Mouse (Mus musculus): ENCODE measurements around the gene Cox6a1. TPM values are rescaled to one million over a fixed set of nuclear protein-coding genes. Genes with fewer than 3 reads are reported as not detected.

Gene Cox6a1
- total and polyA plus RNA-seq, 2 experiments, result 422 to 2,238 TPM

DNA sequence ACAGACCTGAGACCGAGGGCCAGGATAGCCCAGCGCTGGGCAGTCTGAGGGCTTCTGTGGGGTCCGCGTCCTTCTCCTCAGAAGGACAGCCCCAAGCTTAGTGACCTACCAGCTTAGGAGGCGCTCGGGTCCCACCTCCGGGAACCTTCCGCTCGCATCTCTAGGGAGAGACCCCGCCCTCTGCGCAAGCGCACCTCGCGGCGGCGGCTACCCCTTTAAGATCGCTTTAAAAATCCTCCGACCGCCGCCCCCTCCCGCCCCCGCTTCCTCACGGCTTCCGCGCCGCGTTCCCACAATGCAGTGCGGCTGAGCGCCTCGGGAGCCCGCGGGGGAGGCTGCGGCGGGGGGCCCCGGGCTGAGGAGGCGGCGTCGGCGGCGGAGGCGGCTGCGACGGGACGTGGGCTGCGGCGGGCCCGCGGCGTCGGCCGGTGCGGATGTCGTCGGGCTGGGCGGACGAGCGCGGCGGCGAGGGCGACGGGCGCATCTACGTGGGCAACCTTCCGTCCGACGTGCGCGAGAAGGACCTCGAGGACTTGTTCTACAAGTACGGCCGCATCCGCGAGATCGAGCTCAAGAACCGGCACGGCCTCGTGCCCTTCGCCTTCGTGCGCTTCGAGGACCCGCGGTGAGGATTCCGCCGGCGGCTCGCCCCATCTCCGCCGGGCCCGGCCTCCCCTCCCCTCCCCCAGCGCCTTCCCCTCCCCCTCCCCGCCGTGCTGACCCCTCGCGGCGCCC lies 21.7 kb downstream of the Cox6a1 start, which contains the start of gene Srsf9:
Gene Srsf9, plus strand, starts transcription at position 303 of the 735 bp plus-strand sequence.
- Histone ChIP-seq H3K4me1 (ENCODE audit: control insufficient read depth, insufficient read depth, low read length) (0 out of 2 replicates have a peak, but pooled peaks cover 6% of the 10 kb centered on the region), H3K4me3 (ENCODE audit: insufficient read depth, low read depth, low read length) (peak within 1 kb of the TSS; percentile 97), H3K36me3 (ENCODE audit: control insufficient read depth, insufficient read depth, low read length) (peaks cover 12% of the 10 kb centered on the region), H3K9ac (ENCODE audit: low read depth, low read length) (peak within 1 kb of the TSS; percentile 96), H3K79me2 (ENCODE audit: control insufficient read depth, insufficient read depth, low read length) (peaks cover 29% of the 10 kb centered on the region), H3K27me3 (ENCODE audit: control insufficient read depth, insufficient read depth, low read length) (no peaks in the 10 kb centered on the region), H3K27ac (replicated peaks; ENCODE audit: insufficient read depth, low read depth, low read length) (peak within 1 kb of the TSS; percentile 51)
- peak; percentile 76 for DNase-seq (ENCODE audit: extremely low read depth, low read depth, low spot score)
- WGBS, result under 1% methylated on average over 89 of the region's 97 CpGs
- TF ChIP-seq POLR2A (IDR thresholded peaks at IDR 0.05; ENCODE audit: extremely low read depth, insufficient read depth, low read length) (0 out of 2 replicates have a peak, but pooled peaks have one; percentile 37), CTCF (IDR thresholded peaks at IDR 0.05; ENCODE audit: low read depth, low read length) (no peak)

DNA sequence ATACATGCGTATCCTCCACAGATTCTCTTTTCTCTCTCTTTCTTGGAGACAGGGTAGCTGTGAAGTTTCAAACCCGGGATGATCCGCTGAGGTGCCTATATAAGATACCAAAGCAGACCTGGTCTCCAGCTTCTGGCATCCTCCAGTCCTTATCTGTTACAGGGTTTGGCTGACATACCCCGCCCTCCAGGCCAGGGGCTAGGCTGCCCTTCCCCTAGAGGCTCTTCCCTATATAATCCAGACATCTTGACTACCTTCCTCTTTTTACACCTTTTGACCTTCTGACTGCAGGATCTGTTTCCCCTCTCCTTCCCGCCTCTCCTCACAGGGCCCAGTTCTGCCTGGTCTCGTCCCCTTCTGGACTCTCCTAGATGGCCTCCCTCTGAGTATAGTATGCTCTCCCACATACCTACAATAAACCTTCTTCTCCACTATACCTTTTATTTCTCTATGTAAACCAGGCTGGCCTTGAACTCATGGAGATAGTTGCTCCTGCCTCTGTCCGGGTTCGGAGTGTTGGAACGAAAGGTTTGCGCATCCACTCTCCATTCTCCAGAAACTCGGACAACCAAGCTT lies 22.4 kb downstream of the Cox6a1 start:
- Histone ChIP-seq H3K79me2 (ENCODE audit: control insufficient read depth, insufficient read depth, low read length) (peaks cover 29% of the 10 kb centered on the region), H3K4me3 (ENCODE audit: insufficient read depth, low read depth, low read length) (peak overlapping the region; percentile 97), H3K9ac (ENCODE audit: low read depth, low read length) (peak overlapping the region; percentile 78), H3K27ac (replicated peaks; ENCODE audit: insufficient read depth, low read depth, low read length) (peak overlapping the region; percentile 51), H3K4me1 (ENCODE audit: control insufficient read depth, insufficient read depth, low read length) (0 out of 2 replicates have a peak, but pooled peaks cover 6% of the 10 kb centered on the region), H3K36me3 (ENCODE audit: control insufficient read depth, insufficient read depth, low read length) (peaks cover 6% of the 10 kb centered on the region), H3K27me3 (ENCODE audit: control insufficient read depth, insufficient read depth, low read length) (no peaks in the 10 kb centered on the region)
- WGBS, result 24% methylated on average over 11 of the region's 11 CpGs
- TF ChIP-seq POLR2A (IDR thresholded peaks at IDR 0.05; ENCODE audit: extremely low read depth, insufficient read depth, low read length), result no peak
- TF ChIP-seq CTCF (IDR thresholded peaks at IDR 0.05; ENCODE audit: low read depth, low read length), result no peak
- no peak for DNase-seq (ENCODE audit: extremely low read depth, low read depth, low spot score)

DNA sequence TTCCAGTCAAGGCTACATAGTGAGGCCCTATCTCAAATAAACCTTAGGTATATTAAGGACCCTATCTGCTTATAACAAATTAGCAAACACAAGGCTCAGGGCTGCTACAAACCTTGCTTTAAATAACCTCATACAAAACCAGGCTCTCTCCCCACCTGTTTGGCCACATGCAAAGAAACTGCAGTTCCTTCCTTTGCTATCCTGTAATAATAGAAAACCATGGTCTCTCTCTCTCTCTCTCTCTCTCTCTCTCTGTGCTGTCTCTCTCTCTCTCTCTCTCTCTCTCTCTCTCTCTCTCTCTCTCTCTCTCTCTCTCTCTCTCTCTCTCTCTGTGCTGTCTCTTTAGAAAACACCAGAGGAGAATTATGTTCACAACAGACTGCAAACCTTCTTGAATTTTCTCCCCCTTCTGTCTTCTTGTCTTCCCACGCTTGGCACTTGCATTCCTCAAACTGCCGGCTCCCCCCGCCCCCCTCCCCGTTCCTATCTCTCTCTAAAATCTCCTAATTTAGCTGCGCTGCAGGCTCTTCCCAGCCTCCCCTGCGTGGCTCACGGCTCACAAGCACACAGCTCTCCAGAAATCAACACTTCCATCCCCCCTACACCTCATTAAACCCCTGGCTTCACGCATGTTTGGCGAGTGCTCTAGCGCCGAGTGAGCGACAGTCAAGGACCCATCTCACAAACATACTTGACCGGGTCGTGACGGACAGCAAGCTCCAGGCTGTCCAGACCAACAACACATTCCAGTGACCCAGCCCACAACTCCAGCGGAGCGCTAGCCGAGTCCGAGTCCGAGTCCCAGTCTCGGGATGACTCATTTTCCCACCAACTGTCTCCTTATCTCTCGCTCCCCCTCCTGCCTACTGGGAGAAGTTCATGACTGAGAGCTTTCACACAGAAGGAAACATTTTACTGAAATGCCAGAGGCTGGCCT lies 29.5 kb downstream of the Cox6a1 start:
- TF ChIP-seq POLR2A (IDR thresholded peaks at IDR 0.05; ENCODE audit: extremely low read depth, insufficient read depth, low read length), result no peak
- peak; percentile 28; the same call in 1 of the 2 replicates for TF ChIP-seq CTCF (IDR thresholded peaks at IDR 0.05; ENCODE audit: low read depth, low read length)
- H3K27ac ChIP-seq (replicated peaks; ENCODE audit: insufficient read depth, low read depth, low read length), result no peak overlapping the region
- peak overlapping the region; percentile 18 for H3K4me3 ChIP-seq (ENCODE audit: insufficient read depth, low read depth, low read length)
- no peaks in the 10 kb centered on the region for H3K27me3 ChIP-seq (ENCODE audit: control insufficient read depth, insufficient read depth, low read length)
- WGBS, result 9% methylated on average over 22 of the region's 22 CpGs
- DNase-seq (ENCODE audit: extremely low read depth, low read depth, low spot score), result peak; percentile 21
- H3K9ac ChIP-seq (ENCODE audit: low read depth, low read length), result peak overlapping the region; percentile 3; the same call in 1 of the 2 replicates
- 0 out of 2 replicates have a peak, but pooled peaks cover 3% of the 10 kb centered on the region for H3K4me1 ChIP-seq (ENCODE audit: control insufficient read depth, insufficient read depth, low read length)
- H3K79me2 ChIP-seq (ENCODE audit: control insufficient read depth, insufficient read depth, low read length), result no peaks in the 10 kb centered on the region
- no peaks in the 10 kb centered on the region for H3K36me3 ChIP-seq (ENCODE audit: control insufficient read depth, insufficient read depth, low read length)

DNA sequence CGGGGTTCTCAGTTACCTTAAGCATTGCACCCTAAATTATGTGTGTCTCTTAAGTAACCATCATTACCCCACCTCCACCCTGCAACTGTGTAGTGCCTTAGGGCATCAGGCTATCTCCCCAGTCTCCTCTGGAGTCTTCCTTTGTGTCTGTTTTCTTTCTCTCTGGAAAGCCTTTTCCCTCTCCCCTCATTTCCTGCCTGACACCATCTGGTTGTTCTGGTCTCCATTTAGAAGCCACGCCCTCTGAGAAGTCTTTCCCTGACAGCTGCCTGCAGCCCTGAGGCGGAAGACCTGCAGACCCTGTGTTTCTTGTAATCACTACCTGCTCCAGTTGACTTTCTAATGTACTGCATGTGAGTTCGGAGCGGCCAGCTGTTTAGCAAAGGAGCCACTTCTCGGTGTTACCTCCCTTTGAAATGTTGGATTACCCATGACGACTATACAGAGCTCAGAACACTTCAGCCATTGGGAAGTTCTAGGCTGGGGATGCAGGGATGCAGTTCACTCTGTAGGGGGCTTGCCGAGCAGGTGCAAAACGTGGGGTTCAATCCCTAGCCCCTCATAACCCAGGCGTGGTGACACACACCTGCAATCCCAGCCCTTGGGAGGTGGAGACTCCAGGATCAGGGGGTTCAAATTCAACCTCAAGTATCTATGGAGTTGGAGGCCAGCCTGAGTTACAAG lies 31.0 kb downstream of the Cox6a1 start:
- Histone ChIP-seq H3K79me2 (ENCODE audit: control insufficient read depth, insufficient read depth, low read length) (no peaks in the 10 kb centered on the region), H3K4me1 (ENCODE audit: control insufficient read depth, insufficient read depth, low read length) (0 out of 2 replicates have a peak, but pooled peaks cover 3% of the 10 kb centered on the region), H3K27me3 (ENCODE audit: control insufficient read depth, insufficient read depth, low read length) (no peaks in the 10 kb centered on the region), H3K27ac (replicated peaks; ENCODE audit: insufficient read depth, low read depth, low read length) (no peak overlapping the region), H3K9ac (ENCODE audit: low read depth, low read length) (no peak overlapping the region), H3K4me3 (ENCODE audit: insufficient read depth, low read depth, low read length) (no peak overlapping the region), H3K36me3 (ENCODE audit: control insufficient read depth, insufficient read depth, low read length) (no peaks in the 10 kb centered on the region)
- no peak for DNase-seq (ENCODE audit: extremely low read depth, low read depth, low spot score)
- WGBS, result 52% methylated on average over 10 of the region's 10 CpGs
- TF ChIP-seq CTCF (IDR thresholded peaks at IDR 0.05; ENCODE audit: low read depth, low read length), result no peak
- no peak for TF ChIP-seq POLR2A (IDR thresholded peaks at IDR 0.05; ENCODE audit: extremely low read depth, insufficient read depth, low read length)
